Mouse (Mus musculus): ENCODE measurements around the gene Fam168a. TPM values are rescaled to one million over a fixed set of nuclear protein-coding genes. Genes with fewer than 3 reads are reported as not detected.

The Fam168a gene
- polyA plus RNA-seq, 1 experiment from 2014 or later, result 97.8 TPM

DNA sequence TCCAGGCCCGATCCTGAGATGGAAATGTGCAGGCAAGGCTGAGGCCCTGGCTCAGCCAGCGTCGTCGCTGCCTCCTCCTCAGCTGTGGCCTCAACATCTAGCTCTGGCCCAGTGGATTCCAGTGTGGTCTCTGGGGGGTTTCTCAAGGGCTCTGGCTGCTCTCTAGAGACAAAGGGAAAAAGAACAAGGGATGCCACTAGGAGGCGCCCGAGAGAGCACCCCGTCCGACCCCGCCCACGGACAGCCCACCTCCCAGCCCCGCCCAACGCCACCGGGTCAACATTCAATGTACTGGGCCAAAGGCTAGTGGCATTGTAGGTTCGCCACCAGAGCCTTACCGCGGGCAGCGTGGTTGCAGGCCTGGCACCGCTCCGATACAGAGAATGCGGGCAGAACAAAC lies 173.2 kb downstream of the Fam168a start:
- Histone ChIP-seq H3K9me3 (no peaks in the 10 kb centered on the region), H3K4me2 (peak overlapping the region; percentile 29), H3K9ac (no peak overlapping the region), H3K27ac (replicated peaks) (no peak overlapping the region), H3K27me3 (no peaks in the 10 kb centered on the region), H3K4me3 (no peak overlapping the region), H3K4me1 (replicated peaks) (peaks cover 5% of the 10 kb centered on the region; the same call in 1 of the 2 replicates), H3K36me3 (peaks cover 85% of the 10 kb centered on the region)
- 15% methylated on average over 20 of the region's 20 CpGs for WGBS
- ATAC-seq (ENCODE audit: low read depth), result no peak

- no peaks in the 10 kb centered on the region for H3K9me3 ChIP-seq
- H3K36me3 ChIP-seq, result peaks cover 78% of the 10 kb centered on the region
- H3K4me3 ChIP-seq, result no peak overlapping the region
- no peaks in the 10 kb centered on the region for H3K27me3 ChIP-seq
- ATAC-seq (ENCODE audit: low read depth), result no peak
- H3K9ac ChIP-seq, result no peak overlapping the region
- 89% methylated on average over 9 of the region's 9 CpGs for WGBS
- H3K4me1 ChIP-seq (replicated peaks), result peaks cover 5% of the 10 kb centered on the region; the same call in 1 of the 2 replicates
- H3K4me2 ChIP-seq, result no peak overlapping the region
- H3K27ac ChIP-seq (replicated peaks), result no peak overlapping the region
These were observed 175.1 kb downstream of the Fam168a start for GRCm38 (mm10) chr7:100881531-100881930.

DNA sequence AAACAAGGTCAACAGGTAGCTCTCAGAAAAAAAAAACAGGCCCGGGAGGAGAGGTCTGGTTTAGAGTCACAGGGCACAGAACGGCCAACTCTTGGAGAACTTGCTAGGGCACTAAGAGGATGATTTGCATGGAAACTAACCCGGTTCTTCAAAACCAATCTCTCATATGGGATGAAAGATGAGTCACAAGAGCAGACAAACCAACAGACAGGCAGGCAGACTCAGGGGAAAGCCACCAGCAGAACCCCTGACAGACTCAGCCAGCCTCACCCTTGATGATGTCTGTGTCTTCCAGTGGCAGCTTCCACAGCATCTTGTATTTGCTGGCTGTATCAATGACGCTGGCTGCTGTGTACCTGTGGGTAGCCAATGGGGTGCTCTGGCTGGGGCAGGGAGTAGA lies 175.5 kb downstream of the Fam168a start:
- ATAC-seq (ENCODE audit: low read depth), result no peak
- peaks cover 5% of the 10 kb centered on the region; the same call in 1 of the 2 replicates for H3K4me1 ChIP-seq (replicated peaks)
- no peak overlapping the region for H3K4me2 ChIP-seq
- no peaks in the 10 kb centered on the region for H3K27me3 ChIP-seq
- no peaks in the 10 kb centered on the region for H3K9me3 ChIP-seq
- 91% methylated on average over 4 of the region's 4 CpGs for WGBS
- no peak overlapping the region for H3K4me3 ChIP-seq
- peaks cover 74% of the 10 kb centered on the region for H3K36me3 ChIP-seq
- no peak overlapping the region for H3K9ac ChIP-seq
- H3K27ac ChIP-seq (replicated peaks), result no peak overlapping the region

GRCm38 (mm10) chr7:100884460-100884859 lies 178.0 kb downstream of the Fam168a start:
- no peaks in the 10 kb centered on the region for H3K27me3 ChIP-seq
- ATAC-seq (ENCODE audit: low read depth), result no peak
- H3K9me3 ChIP-seq, result no peaks in the 10 kb centered on the region
- H3K27ac ChIP-seq (replicated peaks), result no peak overlapping the region
- 93% methylated on average over 4 of the region's 4 CpGs for WGBS
- H3K4me2 ChIP-seq, result no peak overlapping the region
- H3K9ac ChIP-seq, result no peak overlapping the region
- peaks cover 5% of the 10 kb centered on the region; the same call in 1 of the 2 replicates for H3K4me1 ChIP-seq (replicated peaks)
- peaks cover 58% of the 10 kb centered on the region for H3K36me3 ChIP-seq
- no peak overlapping the region for H3K4me3 ChIP-seq

- Histone ChIP-seq H3K4me1 (replicated peaks) (no peaks in the 10 kb centered on the region), H3K9me3 (no peaks in the 10 kb centered on the region), H3K36me3 (peaks cover 54% of the 10 kb centered on the region), H3K4me3 (no peak overlapping the region), H3K9ac (no peak overlapping the region), H3K27me3 (no peaks in the 10 kb centered on the region), H3K27ac (replicated peaks) (no peak overlapping the region), H3K4me2 (no peak overlapping the region)
- WGBS, result 31% methylated on average over 3 of the region's 3 CpGs
- no peak for ATAC-seq (ENCODE audit: low read depth)
These were observed 180.1 kb downstream of the Fam168a start for GRCm38 (mm10) chr7:100886535-100886934.

Small RNA genes within 50 kb of the gene (microRNA-seq; reads per million reads assigned to microRNA genes)
- gene Mir3102, result 26.2 reads per million, percentile 37 among the genes with 10 or more reads in this experiment

Other genes with a start within 250 kb of the Fam168a start
- gene Ucp3, start 233.6 kb upstream of the Fam168a start, polyA plus RNA-seq (2015; fragmentation: Nextera tagmentation; extraction: Ambion mirVana), result not detected in 2 replicates
- gene Ucp2, start 213.3 kb upstream of the Fam168a start, polyA plus RNA-seq (2015; fragmentation: Nextera tagmentation; extraction: Ambion mirVana), result 71.0 and 76.4 TPM in 2 replicates
- gene Dnajb13, start 191.7 kb upstream of the Fam168a start, polyA plus RNA-seq (2015; fragmentation: Nextera tagmentation; extraction: Ambion mirVana), result 2.5 and 2.6 TPM in 2 replicates
- 17.7 and 18.4 TPM in 2 replicates for gene Coa4, start 169.6 kb upstream of the Fam168a start, polyA plus RNA-seq (2015; fragmentation: Nextera tagmentation; extraction: Ambion mirVana)
- 245 and 256 TPM in 2 replicates for gene Rab6a, start 99.2 kb upstream of the Fam168a start, polyA plus RNA-seq (2015; fragmentation: Nextera tagmentation; extraction: Ambion mirVana)
- gene Mrpl48, start 98.3 kb upstream of the Fam168a start, polyA plus RNA-seq (2015; fragmentation: Nextera tagmentation; extraction: Ambion mirVana), result 79.0 and 85.6 TPM in 2 replicates
- 25.8 and 26.9 TPM in 2 replicates for gene Plekhb1, start 44.2 kb upstream of the Fam168a start, polyA plus RNA-seq (2015; fragmentation: Nextera tagmentation; extraction: Ambion mirVana)
- 3.7 and 4.6 TPM in 2 replicates for gene Relt, start 156.8 kb downstream of the Fam168a start, polyA plus RNA-seq (2015; fragmentation: Nextera tagmentation; extraction: Ambion mirVana)
- 6.7 and 7.0 TPM in 2 replicates for gene Arhgef17, start 225.5 kb downstream of the Fam168a start, polyA plus RNA-seq (2015; fragmentation: Nextera tagmentation; extraction: Ambion mirVana)